7 mouse cellular contexts compared by ENCODE assay signal in the genomic region with DNA sequence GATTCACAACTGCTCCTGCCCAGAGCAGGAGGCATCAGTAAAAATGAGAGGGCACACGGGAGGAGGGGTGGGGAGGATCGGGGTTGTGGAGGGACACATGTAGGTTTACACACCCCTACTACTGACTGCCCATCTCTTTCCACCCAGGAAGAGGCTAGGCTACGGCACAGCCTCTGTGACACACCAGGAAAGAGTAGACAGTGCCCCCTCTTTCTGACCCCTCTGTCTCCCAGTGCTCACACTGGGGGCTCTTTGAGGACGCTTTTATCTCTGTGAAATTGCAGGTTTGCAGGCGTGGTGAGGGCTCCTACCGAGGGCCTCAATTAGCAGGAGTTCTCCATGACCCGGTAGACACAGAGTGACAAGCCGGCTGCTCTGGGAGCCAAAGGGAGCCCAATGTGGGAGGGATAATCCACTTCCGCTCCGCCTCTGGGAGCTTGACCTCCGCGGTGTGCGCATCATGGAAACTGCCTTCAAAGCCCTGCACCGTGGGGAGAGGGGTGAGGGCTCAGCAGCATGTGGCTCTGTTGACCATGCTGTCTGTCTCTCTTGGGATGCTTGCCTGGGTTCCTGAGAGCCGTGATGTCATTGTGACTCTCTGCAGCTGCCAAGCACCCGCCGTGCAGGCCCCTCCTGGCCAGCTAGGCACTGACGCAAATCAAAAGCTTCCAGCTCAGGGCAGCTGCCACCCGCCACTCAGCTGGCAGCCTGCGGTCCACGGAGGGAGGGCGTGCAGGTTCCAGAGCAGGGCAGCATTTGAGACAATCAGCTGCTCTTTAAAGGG.
A peak's percentile ranks its signal among the peaks of the same experiment; 100 is the strongest.
DNase-seq lines count a peak whose midpoint lies in the region; TF ChIP-seq lines count a peak whose summit lies in the region.

No protein-coding gene starts in this region.

- H3K27me3 ChIP-seq in embryonic facial prominence, embryonic 10.5 days (replicated peaks; ENCODE audit: low read depth, poor library complexity, severe bottlenecking) = peaks cover 25% of the 10 kb centered on the region; the same call in 1 of the 2 replicates
- H3K27me3 ChIP-seq in heart, embryonic 10.5 days (ENCODE audit: insufficient read depth, poor library complexity, severe bottlenecking) = peaks cover 39% of the 10 kb centered on the region
- H3K27me3 ChIP-seq in kidney, adult 2 months (replicated peaks; ENCODE audit: control insufficient read depth, insufficient read depth, low read length) = no peaks in the 10 kb centered on the region

- TF ChIP-seq POLR2A in kidney, adult 2 months (IDR thresholded peaks at IDR 0.05; ENCODE audit: low read depth, low read length) = no peak

- WGBS in embryonic facial prominence, embryonic 10.5 days = 19% methylated on average over 22 of the region's 22 CpGs
- WGBS in heart, embryonic 10.5 days = 11% methylated on average over 22 of the region's 22 CpGs
- 42% methylated on average over 22 of the region's 22 CpGs for WGBS in kidney, adult 2 months

- H3K27ac ChIP-seq in embryonic facial prominence, embryonic 10.5 days (replicated peaks) = peak overlapping the region; percentile 62
- peak overlapping the region; percentile 83 for H3K27ac ChIP-seq in heart, embryonic 10.5 days
- H3K27ac ChIP-seq in kidney, adult 2 months (ENCODE audit: insufficient read depth, low read depth, low read length) = peak overlapping the region; percentile 46; the same call in 1 of the 2 replicates

- no peaks in the 10 kb centered on the region for H3K36me3 ChIP-seq in embryonic facial prominence, embryonic 10.5 days (replicated peaks)
- no peaks in the 10 kb centered on the region for H3K36me3 ChIP-seq in heart, embryonic 10.5 days
- no peaks in the 10 kb centered on the region for H3K36me3 ChIP-seq in kidney, adult 2 months (ENCODE audit: control insufficient read depth, insufficient read depth, low read length)

- peak; percentile 64 for DNase-seq in ZHBTc4 (ENCODE audit: low read depth, low spot score)
- DNase-seq in embryonic facial prominence, embryonic 10.5 days (ENCODE audit: low spot score) = peak; percentile 67
- DNase-seq in heart, embryonic 10.5 days (ENCODE audit: low spot score) = peak; percentile 84
- DNase-seq in kidney, adult 2 months = peak; percentile 72
- DNase-seq in liver = peak; percentile 33
- peak; percentile 57 to 76 for DNase-seq in natural killer cell, adult 2 months (ENCODE audit: low spot score in 2 of 2)
- DNase-seq in thymus, adult 18-20 months = peak; percentile 23 to 40

- no peaks in the 10 kb centered on the region for H3K9me3 ChIP-seq in embryonic facial prominence, embryonic 10.5 days
- no peaks in the 10 kb centered on the region for H3K9me3 ChIP-seq in heart, embryonic 10.5 days

- peaks cover 60% of the 10 kb centered on the region for H3K4me1 ChIP-seq in embryonic facial prominence, embryonic 10.5 days
- H3K4me1 ChIP-seq in heart, embryonic 10.5 days = peaks cover 52% of the 10 kb centered on the region
- H3K4me1 ChIP-seq in kidney, adult 2 months (ENCODE audit: control insufficient read depth, insufficient read depth, low read length) = peaks cover 36% of the 10 kb centered on the region

- peak overlapping the region; percentile 35 for H3K4me3 ChIP-seq in embryonic facial prominence, embryonic 10.5 days
- peak overlapping the region; percentile 24 for H3K4me3 ChIP-seq in heart, embryonic 10.5 days
- no peak overlapping the region for H3K4me3 ChIP-seq in kidney, adult 2 months (ENCODE audit: insufficient read depth, low read depth, low read length)

- no peak for TF ChIP-seq CTCF in kidney, adult 2 months (conservative IDR thresholded peaks at IDR 0.05; ENCODE audit: insufficient read depth, insufficient read length, low read depth, low read length)

Comparison
In these comparisons a context has a peak if more than half of its experiments do, and no peak if none do; other contexts are left out.
1. DNase-seq: peak in every context shown above with its lines; median percentile 84 in heart, embryonic 10.5 days; 72 in kidney, adult 2 months; 67 in embryonic facial prominence, embryonic 10.5 days; 66 in natural killer cell, adult 2 months; 64 in ZHBTc4; 33 in liver; 32 in thymus, adult 18-20 months.